Mouse (Mus musculus): ENCODE measurements around the gene Emsy.

DNA sequence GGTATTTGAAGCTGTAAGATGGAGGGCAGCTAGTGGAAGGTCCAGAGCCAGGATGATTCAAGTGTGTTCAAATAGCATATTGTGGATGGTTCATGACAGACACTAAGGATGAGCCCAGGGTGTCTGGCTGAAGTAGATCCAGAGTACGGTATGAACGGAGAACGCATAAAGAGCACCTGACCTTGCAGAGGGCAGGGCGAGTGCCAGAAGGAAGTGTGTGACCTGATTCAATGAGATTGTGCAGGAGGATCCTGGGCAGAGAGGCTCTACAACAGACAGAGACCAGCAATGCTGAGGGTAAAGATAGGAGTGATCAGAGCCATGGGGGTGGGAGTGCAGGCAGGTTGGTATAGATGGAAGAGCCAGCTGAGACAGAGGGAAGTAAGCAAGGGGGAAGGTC is 14.2 kb upstream of the Emsy start:
- TF ChIP-seq CTCF (IDR thresholded peaks at IDR 0.05; ENCODE audit: low read depth, low read length) (no peak), TAL1 (conservative IDR thresholded peaks at IDR 0.05; ENCODE audit: low read depth, low read length) (no peak), GATA1 (IDR thresholded peaks at IDR 0.05; ENCODE audit: borderline replicate concordance, low read length) (no peak), POLR2AphosphoS5 (IDR thresholded peaks at IDR 0.05; ENCODE audit: insufficient replicate concordance, low read depth, low read length) (no peak), GATA2 (IDR thresholded peaks at IDR 0.05; ENCODE audit: borderline replicate concordance, low read depth, low read length) (no peak)

All from G1E (cell line).